Mouse (Mus musculus) subcutaneous adipose tissue, adult 2 months (tissue): ENCODE data around the gene Dnajc1. TPM values are rescaled to one million over a fixed set of nuclear protein-coding genes. Genes with fewer than 3 reads are reported as not detected.

Experiments used
- polyA plus RNA-seq: library from polyadenylated mRNA; depleted of rRNA; stranded (reverse); fragments of >200 nt; gene quantifications from 2 replicates; pipeline ENCODE4 v1.2.3, GENCODE M21; 2012; ENCODE audit warnings: low replicate concordance; rRNA removed

Dnajc1 gene
- polyA plus RNA-seq = 11.1 and 22.6 TPM in 2 replicates

DNA sequence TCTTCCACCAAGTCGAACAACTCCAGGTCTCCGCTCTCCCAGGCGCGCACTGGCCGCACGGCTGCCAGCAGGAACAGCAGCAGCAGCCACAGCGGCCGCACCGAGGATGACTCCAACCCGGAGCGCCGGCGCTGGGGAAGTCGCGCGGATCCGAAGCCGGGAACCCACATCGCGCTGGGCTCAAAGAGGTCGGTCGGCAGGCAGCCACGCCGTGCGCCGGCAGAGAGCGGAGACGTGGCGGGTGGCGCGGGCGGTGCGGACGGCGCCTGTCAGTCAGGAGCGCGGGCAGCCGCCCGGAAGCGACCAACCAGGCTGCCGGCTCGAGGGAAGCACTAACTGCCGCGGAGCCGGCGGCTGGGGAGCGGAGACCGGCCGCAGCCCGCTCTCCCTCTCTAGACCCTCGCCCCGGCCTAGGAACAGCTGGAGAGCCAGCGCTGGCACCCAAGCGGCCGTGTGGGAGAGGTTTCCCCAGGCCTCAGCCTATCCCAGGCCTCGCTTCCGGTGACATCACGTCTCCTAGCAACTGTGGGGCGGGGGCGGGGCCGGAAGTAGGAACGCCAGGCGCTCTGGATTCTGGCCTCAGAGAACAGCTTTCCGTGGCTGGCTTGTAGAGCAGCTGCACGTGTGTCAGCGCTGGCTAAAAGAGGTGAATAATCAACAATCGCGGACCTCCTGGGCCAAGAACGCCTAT lies at the start of gene Dnajc1:
Gene Dnajc1, minus strand, starts transcription at position 500 of the 691 bp plus-strand sequence.

